Mouse (Mus musculus) liver, postnatal 0 days (tissue): Measurements from ENCODE around the gene Ngly1. TPM values are rescaled to one million over a fixed set of nuclear protein-coding genes. Genes with fewer than 3 reads are reported as not detected.

Experiments used
- ATAC-seq: fragments of 200-750 bp; cut with Nextera tagmentation; 2 replicates; pipeline ENCODE4 v1.8.0; 2017; ENCODE audit warnings: mild to moderate bottlenecking, moderate library complexity
- DNase-seq: peaks from one replicate; pipeline ENCODE4 v3.0.0-alpha.2; 2016
- H3K27ac ChIP-seq: fragments of 300-500 bp; sonication (generic); 2 replicates; pipeline ENCODE4 v1.5.1; 2014; ENCODE audit warnings: antibody characterized with exemption, moderate library complexity, mild to moderate bottlenecking, low read depth
- H3K27me3 ChIP-seq: fragments of 300-500 bp; sonication (generic); 2 replicates; pipeline ENCODE4 v1.6.1; 2014; ENCODE audit warnings: low read length, control low read depth, mixed read lengths; ENCODE audit not compliant: insufficient read depth
- H3K36me3 ChIP-seq: fragments of 300-500 bp; sonication (generic); replicated peaks from 2 replicates; pipeline ENCODE4 v1.6.1; 2014; ENCODE audit warnings: mild to moderate bottlenecking, control low read depth, low read length, moderate library complexity, mixed read lengths; ENCODE audit not compliant: insufficient read depth
- H3K4me1 ChIP-seq: fragments of 300-500 bp; sonication (generic); 2 replicates; pipeline ENCODE4 v1.6.1; 2014; ENCODE audit warnings: antibody characterized with exemption, mild to moderate bottlenecking, control low read depth; ENCODE audit not compliant: insufficient read depth
- H3K4me2 ChIP-seq: fragments of 300-500 bp; sonication (generic); 2 replicates; pipeline ENCODE4 v1.6.1; 2014; ENCODE audit warnings: low read depth, mild to moderate bottlenecking, low read length, moderate library complexity, mixed read lengths
- H3K4me3 ChIP-seq: fragments of 300-500 bp; sonication (generic); 2 replicates; pipeline ENCODE4 v1.5.1; 2014; ENCODE audit warnings: low read depth, low read length
- H3K9ac ChIP-seq: fragments of 300-500 bp; sonication (generic); replicated peaks from 2 replicates; pipeline ENCODE4 v1.6.1; 2014; ENCODE audit warnings: mild to moderate bottlenecking, moderate library complexity
- H3K9me3 ChIP-seq: fragments of 300-500 bp; sonication (generic); 2 replicates; pipeline ENCODE4 v1.6.1; 2016; ENCODE audit warnings: mild to moderate bottlenecking, control low read depth, low read length, mixed read lengths
- CTCF ChIP-seq: sonication (generic); IDR thresholded peaks from 2 replicates; pipeline ENCODE4 v1.5.1; 2016; ENCODE audit warnings: antibody characterized with exemption, low read depth
- EP300 ChIP-seq: IDR thresholded peaks from 2 replicates; pipeline ENCODE4 v1.6.1; 2016; ENCODE audit warnings: antibody characterized with exemption, low read depth, mild to moderate bottlenecking
- WGBS: fragments of 180-500 bp; shearing (Covaris S2); extraction: QIAGEN DNeasy Blood & Tissue Kit; methylation state at CpG from one replicate; pipeline ENCODE4 v1.1.7; 2014; ENCODE audit not compliant: insufficient replicate concordance; 5-methylcytosine and 5-hydroxymethylcytosine counted together
- polyA plus RNA-seq: library from polyadenylated mRNA; unstranded; fragments of >200 nt; fragmentation: Nextera tagmentation; extraction: Ambion mirVana; gene quantifications from 2 replicates; pipeline ENCODE4 v1.2.1, GENCODE M21; 2015

The Ngly1 gene
- polyA plus RNA-seq, 1 experiment from 2014 or later = 19.9 TPM

- whole genome bisulfite sequencing = 89% methylated on average over 3 of the region's 3 CpGs
- Histone ChIP-seq H3K9ac (no peak overlapping the region), H3K4me1 (no peaks in the 10 kb centered on the region), H3K27ac (no peak overlapping the region), H3K36me3 (peaks cover 15% of the 10 kb centered on the region; the same call in 1 of the 2 replicates), H3K27me3 (no peaks in the 10 kb centered on the region), H3K9me3 (no peaks in the 10 kb centered on the region), H3K4me2 (no peak overlapping the region), H3K4me3 (no peak overlapping the region)
- no peak for TF ChIP-seq EP300
- no peak for TF ChIP-seq CTCF
- ATAC-seq (no peak), DNase-seq (no peak)
Measured at GRCm38 (mm10) chr14:16273677-16274076, 24.6 kb downstream of the Ngly1 start.

GRCm38 (mm10) chr14:16279196-16279595 is 30.1 kb downstream of the Ngly1 start:
- no peak for ATAC-seq
- Histone ChIP-seq H3K4me3 (no peak overlapping the region), H3K4me2 (no peak overlapping the region), H3K27me3 (no peaks in the 10 kb centered on the region), H3K27ac (no peak overlapping the region), H3K9me3 (no peaks in the 10 kb centered on the region), H3K9ac (no peak overlapping the region), H3K4me1 (no peaks in the 10 kb centered on the region), H3K36me3 (peaks cover 16% of the 10 kb centered on the region)
- TF ChIP-seq EP300 = no peak
- no peak for TF ChIP-seq CTCF
- 85% methylated on average over 4 of the region's 4 CpGs for WGBS
- no peak for DNase-seq

- no peaks in the 10 kb centered on the region for H3K9me3 ChIP-seq
- H3K27me3 ChIP-seq = no peaks in the 10 kb centered on the region
- H3K27ac ChIP-seq = no peak overlapping the region
- H3K36me3 ChIP-seq = peaks cover 16% of the 10 kb centered on the region
- no peak overlapping the region for H3K4me2 ChIP-seq
- no peak overlapping the region for H3K9ac ChIP-seq
- no peak for TF ChIP-seq EP300
- TF ChIP-seq CTCF = no peak
- no peaks in the 10 kb centered on the region for H3K4me1 ChIP-seq
- 91% methylated on average over 4 of the region's 4 CpGs for WGBS
- no peak overlapping the region for H3K4me3 ChIP-seq
- no peak for ATAC-seq
- no peak for DNase-seq
Measured at GRCm38 (mm10) chr14:16283966-16284365, 34.9 kb downstream of the Ngly1 start.

GRCm38 (mm10) chr14:16292371-16292770 is 43.3 kb downstream of the Ngly1 start:
- WGBS = 53% methylated on average over 1 of the region's 1 CpGs
- no peak for TF ChIP-seq CTCF
- TF ChIP-seq EP300 = no peak
- no peaks in the 10 kb centered on the region for H3K4me1 ChIP-seq
- ATAC-seq (no peak), DNase-seq (no peak)
- H3K4me2 ChIP-seq = no peak overlapping the region
- H3K9me3 ChIP-seq = no peaks in the 10 kb centered on the region
- no peak overlapping the region for H3K9ac ChIP-seq
- H3K36me3 ChIP-seq = peaks cover 22% of the 10 kb centered on the region
- H3K27ac ChIP-seq = no peak overlapping the region
- no peaks in the 10 kb centered on the region for H3K27me3 ChIP-seq
- H3K4me3 ChIP-seq = no peak overlapping the region

GRCm38 (mm10) chr14:16293015-16293414 is 43.9 kb downstream of the Ngly1 start:
- H3K4me1 ChIP-seq = no peaks in the 10 kb centered on the region
- H3K27ac ChIP-seq = no peak overlapping the region
- H3K9me3 ChIP-seq = no peaks in the 10 kb centered on the region
- H3K4me2 ChIP-seq = no peak overlapping the region
- no peaks in the 10 kb centered on the region for H3K27me3 ChIP-seq
- ATAC-seq = no peak
- TF ChIP-seq CTCF (no peak), EP300 (no peak)
- peaks cover 22% of the 10 kb centered on the region for H3K36me3 ChIP-seq
- no peak for DNase-seq
- no peak overlapping the region for H3K4me3 ChIP-seq
- no peak overlapping the region for H3K9ac ChIP-seq

- Histone ChIP-seq H3K9me3 (no peaks in the 10 kb centered on the region), H3K27ac (no peak overlapping the region), H3K4me1 (no peaks in the 10 kb centered on the region), H3K27me3 (no peaks in the 10 kb centered on the region), H3K36me3 (peaks cover 22% of the 10 kb centered on the region), H3K9ac (no peak overlapping the region), H3K4me2 (no peak overlapping the region), H3K4me3 (no peak overlapping the region)
- 80% methylated on average over 1 of the region's 1 CpGs for whole genome bisulfite sequencing
- no peak for TF ChIP-seq EP300
- no peak for TF ChIP-seq CTCF
- no peak for DNase-seq
- no peak for ATAC-seq
Measured at GRCm38 (mm10) chr14:16293921-16294320, 44.8 kb downstream of the Ngly1 start.
